Mouse (Mus musculus): ENCODE measurements at regions not wholly inside any gene's neighbourhood (a gene's known extent, or its start where the extent isn't known, plus 50 kb on each side); places are given as distances from the start of the nearest gene placed in this dataset.

DNA sequence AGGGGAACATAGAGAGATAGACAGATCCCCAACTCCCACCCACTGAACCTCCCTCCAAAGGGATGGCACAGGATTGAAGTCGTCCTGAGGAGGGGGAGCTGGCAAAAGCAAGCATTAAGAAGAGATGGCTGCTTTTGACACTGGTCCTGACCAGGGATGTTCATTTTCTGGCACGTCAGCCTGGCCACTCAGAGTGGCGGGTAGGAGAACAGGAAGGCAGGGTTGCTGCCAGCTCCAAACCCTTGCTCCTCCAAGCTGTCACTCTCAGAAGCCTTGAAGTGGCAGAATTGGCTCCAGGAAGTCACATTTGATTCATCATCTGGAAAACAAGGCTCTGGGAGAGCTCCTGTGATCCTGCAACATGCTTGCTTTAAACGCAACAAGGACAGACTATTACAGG lies 94.8 kb upstream of the Sfswap start:
- no peaks in the 10 kb centered on the region for H3K4me1 ChIP-seq (replicated peaks)
- no peak for ATAC-seq
- H3K4me3 ChIP-seq (replicated peaks), result no peak overlapping the region
- no peaks in the 10 kb centered on the region for H3K27me3 ChIP-seq (replicated peaks)
- 58% methylated on average over 4 of the region's 4 CpGs for WGBS
- H3K4me2 ChIP-seq (replicated peaks), result no peak overlapping the region
- H3K9ac ChIP-seq, result no peak overlapping the region
- H3K9me3 ChIP-seq, result no peaks in the 10 kb centered on the region
- H3K36me3 ChIP-seq, result no peaks in the 10 kb centered on the region
- no peak overlapping the region for H3K27ac ChIP-seq

- Histone ChIP-seq H3K9me3 (no peaks in the 10 kb centered on the region), H3K27me3 (replicated peaks) (no peaks in the 10 kb centered on the region), H3K4me1 (replicated peaks) (no peaks in the 10 kb centered on the region), H3K36me3 (no peaks in the 10 kb centered on the region), H3K4me2 (replicated peaks) (no peak overlapping the region), H3K4me3 (replicated peaks) (no peak overlapping the region), H3K27ac (no peak overlapping the region), H3K9ac (no peak overlapping the region)
- ATAC-seq, result 0 out of 2 replicates have a peak, but pooled peaks have one; percentile 39
- WGBS, result 57% methylated on average over 14 of the region's 14 CpGs
These were observed 91.5 kb upstream of the Sfswap start for GRCm38 (mm10) chr5:129409440-129410004.

DNA sequence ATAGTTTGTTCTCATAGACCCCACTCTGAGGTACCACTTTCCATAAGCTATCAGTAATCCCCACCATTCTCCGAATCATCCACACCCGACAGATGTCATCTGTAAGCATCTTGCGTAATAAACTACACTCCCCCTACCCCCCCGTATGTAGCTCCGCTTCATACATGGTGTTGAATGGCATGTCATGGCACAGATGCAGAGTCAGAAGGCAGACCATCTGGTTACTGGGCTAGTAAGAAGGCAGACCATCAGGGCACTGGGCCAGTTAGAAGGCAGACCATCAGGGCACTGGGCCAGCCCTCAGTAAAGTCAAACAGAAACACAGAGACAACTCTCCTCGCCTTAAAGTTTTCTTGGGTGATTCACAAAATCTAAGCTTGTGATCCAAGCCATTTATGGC lies 88.9 kb upstream of the Sfswap start:
- Histone ChIP-seq H3K36me3 (no peaks in the 10 kb centered on the region), H3K27ac (no peak overlapping the region), H3K9ac (no peak overlapping the region), H3K4me3 (replicated peaks) (no peak overlapping the region), H3K9me3 (no peaks in the 10 kb centered on the region), H3K4me1 (replicated peaks) (0 out of 2 replicates have a peak, but pooled peaks cover 2% of the 10 kb centered on the region), H3K4me2 (replicated peaks) (no peak overlapping the region), H3K27me3 (replicated peaks) (no peaks in the 10 kb centered on the region)
- WGBS, result 83% methylated on average over 6 of the region's 6 CpGs
- ATAC-seq, result no peak

DNA sequence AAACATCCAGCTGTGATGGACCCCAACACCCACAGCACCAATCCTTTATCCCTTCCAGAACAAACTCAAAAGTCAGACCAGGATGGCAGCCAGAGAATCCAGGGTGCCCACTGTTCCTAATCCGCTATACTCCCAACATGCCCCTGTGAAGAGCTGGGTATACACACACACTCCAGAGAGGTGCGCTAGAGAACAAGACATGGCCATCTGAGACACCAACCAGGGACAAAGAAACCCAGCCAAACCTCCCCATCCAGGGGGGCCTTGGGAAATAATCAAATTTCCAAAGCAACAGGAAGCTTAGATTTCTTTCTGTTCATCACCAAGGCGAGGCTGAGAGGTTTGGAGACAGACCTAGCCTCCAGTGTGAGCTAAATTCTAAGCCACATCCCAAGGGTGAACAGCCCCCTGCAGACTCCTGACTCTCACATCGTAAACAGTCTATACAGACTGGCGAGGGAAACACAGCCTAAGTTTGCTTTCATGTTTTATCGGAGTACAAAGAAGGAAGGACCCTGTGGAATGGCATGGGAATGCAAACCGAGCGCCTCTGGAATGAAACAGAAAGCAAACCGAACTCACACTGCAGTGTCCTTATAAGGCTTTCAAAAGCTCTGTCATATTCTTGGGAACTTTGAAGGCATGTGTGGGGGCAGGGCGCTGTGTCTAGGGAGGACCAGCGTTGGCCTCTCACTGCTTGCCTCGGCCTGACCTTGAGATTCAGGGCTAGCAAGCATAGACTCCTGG lies 85.9 kb upstream of the Sfswap start:
- Histone ChIP-seq H3K4me1 (replicated peaks) (0 out of 2 replicates have a peak, but pooled peaks cover 2% of the 10 kb centered on the region), H3K9me3 (no peaks in the 10 kb centered on the region), H3K36me3 (no peaks in the 10 kb centered on the region), H3K27ac (peak overlapping the region; percentile 71), H3K27me3 (replicated peaks) (no peaks in the 10 kb centered on the region), H3K4me2 (replicated peaks) (peak overlapping the region; percentile 48), H3K4me3 (replicated peaks) (no peak overlapping the region), H3K9ac (0 out of 2 replicates have a peak overlapping the region, but pooled peaks have one; percentile 4)
- 20% methylated on average over 12 of the region's 12 CpGs for WGBS
- peak; percentile 75 for ATAC-seq

DNA sequence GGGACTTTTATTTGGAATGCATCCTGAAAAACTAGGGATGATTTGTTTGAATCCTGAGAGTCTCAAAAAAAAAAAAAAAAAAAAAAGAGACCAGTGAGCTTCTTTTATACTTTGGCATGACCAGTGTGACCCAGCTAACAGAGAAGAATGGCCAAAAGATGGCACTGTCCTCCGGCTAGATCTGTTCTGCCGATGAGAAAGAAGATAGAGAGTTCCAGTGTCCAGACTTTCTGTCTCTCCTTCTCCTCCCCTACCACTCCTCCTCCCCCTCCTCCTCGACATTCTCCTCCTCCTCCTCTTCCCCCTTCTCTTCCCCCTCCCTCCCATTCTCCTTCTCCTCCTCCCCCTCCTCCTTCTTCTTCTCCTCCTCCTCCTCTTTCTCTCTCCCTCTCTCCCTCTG lies 84.6 kb upstream of the Sfswap start:
- H3K36me3 ChIP-seq, result no peaks in the 10 kb centered on the region
- 0 out of 2 replicates have a peak, but pooled peaks cover 2% of the 10 kb centered on the region for H3K4me1 ChIP-seq (replicated peaks)
- no peaks in the 10 kb centered on the region for H3K9me3 ChIP-seq
- H3K4me2 ChIP-seq (replicated peaks), result no peak overlapping the region
- H3K9ac ChIP-seq, result no peak overlapping the region
- no peaks in the 10 kb centered on the region for H3K27me3 ChIP-seq (replicated peaks)
- no peak for ATAC-seq
- WGBS, result 18% methylated on average over 3 of the region's 3 CpGs
- no peak overlapping the region for H3K27ac ChIP-seq
- H3K4me3 ChIP-seq (replicated peaks), result no peak overlapping the region

- H3K4me3 ChIP-seq (replicated peaks), result no peak overlapping the region
- H3K27ac ChIP-seq, result peak overlapping the region; percentile 36; the same call in 1 of the 2 replicates
- no peak overlapping the region for H3K9ac ChIP-seq
- 55% methylated on average over 3 of the region's 3 CpGs for WGBS
- no peak; the same call in 1 of the 2 replicates for ATAC-seq
- H3K36me3 ChIP-seq, result no peaks in the 10 kb centered on the region
- 0 out of 2 replicates have a peak, but pooled peaks cover 2% of the 10 kb centered on the region for H3K4me1 ChIP-seq (replicated peaks)
- no peaks in the 10 kb centered on the region for H3K9me3 ChIP-seq
- H3K27me3 ChIP-seq (replicated peaks), result no peaks in the 10 kb centered on the region
- no peak overlapping the region for H3K4me2 ChIP-seq (replicated peaks)
These were observed 83.5 kb upstream of the Sfswap start for GRCm38 (mm10) chr5:129417516-129417915.

GRCm38 (mm10) chr5:129420981-129421380 lies 80.0 kb upstream of the Sfswap start:
- Histone ChIP-seq H3K4me3 (replicated peaks) (no peak overlapping the region), H3K9ac (no peak overlapping the region), H3K9me3 (no peaks in the 10 kb centered on the region), H3K4me1 (replicated peaks) (no peaks in the 10 kb centered on the region), H3K36me3 (no peaks in the 10 kb centered on the region), H3K27me3 (replicated peaks) (no peaks in the 10 kb centered on the region), H3K27ac (no peak overlapping the region), H3K4me2 (replicated peaks) (no peak overlapping the region)
- no peak for ATAC-seq
- WGBS, result 75% methylated on average over 2 of the region's 2 CpGs

DNA sequence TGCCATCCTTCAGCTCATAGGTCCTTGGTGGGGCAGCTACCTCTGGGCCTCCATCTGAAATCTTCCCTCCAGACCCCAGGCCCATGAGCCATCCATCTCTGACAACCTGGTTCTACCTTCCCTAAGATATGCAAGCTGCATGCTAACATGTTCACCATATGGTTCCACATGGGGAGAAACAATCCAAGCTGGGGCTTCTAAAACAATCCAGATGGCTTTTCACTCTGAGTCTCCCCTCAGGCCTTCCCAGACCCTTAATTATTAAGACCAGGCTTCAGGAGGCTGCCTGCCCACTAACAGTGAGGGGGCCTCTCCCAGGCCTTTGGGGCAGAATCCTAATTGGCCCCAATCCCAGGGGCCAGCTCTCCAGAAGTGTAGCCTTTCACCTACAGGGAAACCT lies 71.1 kb upstream of the Sfswap start:
- Histone ChIP-seq H3K27ac (no peak overlapping the region), H3K4me3 (replicated peaks) (no peak overlapping the region), H3K4me2 (replicated peaks) (no peak overlapping the region), H3K36me3 (no peaks in the 10 kb centered on the region), H3K4me1 (replicated peaks) (no peaks in the 10 kb centered on the region), H3K27me3 (replicated peaks) (no peaks in the 10 kb centered on the region), H3K9ac (no peak overlapping the region), H3K9me3 (no peaks in the 10 kb centered on the region)
- ATAC-seq, result no peak

DNA sequence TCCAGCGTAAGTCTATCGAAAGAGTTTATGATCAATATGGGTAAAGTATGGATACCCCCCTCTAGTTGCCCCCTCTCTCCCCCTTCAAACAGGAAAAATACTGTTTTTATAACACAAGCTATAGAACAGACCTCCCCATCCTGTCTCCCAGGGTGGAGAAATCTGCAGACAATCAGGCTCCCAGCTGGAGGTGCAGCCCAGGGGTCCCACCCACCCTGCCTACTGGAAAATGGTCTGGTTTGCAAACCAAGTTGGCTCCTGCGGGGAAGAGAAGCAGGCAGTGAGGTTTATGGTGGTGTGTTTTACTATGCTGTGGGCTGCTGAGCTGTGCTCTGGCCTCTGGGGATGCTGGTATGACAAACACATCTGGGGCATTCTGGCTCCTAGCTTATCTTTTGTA lies 70.7 kb upstream of the Sfswap start:
- Histone ChIP-seq H3K4me3 (replicated peaks) (no peak overlapping the region), H3K4me1 (replicated peaks) (no peaks in the 10 kb centered on the region), H3K4me2 (replicated peaks) (no peak overlapping the region), H3K27ac (no peak overlapping the region), H3K9ac (no peak overlapping the region), H3K27me3 (replicated peaks) (no peaks in the 10 kb centered on the region), H3K9me3 (no peaks in the 10 kb centered on the region), H3K36me3 (no peaks in the 10 kb centered on the region)
- no peak for ATAC-seq
- WGBS, result 71% methylated on average over 3 of the region's 3 CpGs

- ATAC-seq, result no peak
These were observed 51.0 kb upstream of the Sfswap start for GRCm38 (mm10) chr5:129449931-129450573.

More at GRCm38 (mm10) chr5:129449931-129450573, 51.0 kb upstream of the Sfswap start:
- no peak overlapping the region for H3K9ac ChIP-seq
- no peak overlapping the region for H3K4me3 ChIP-seq (replicated peaks)
- peaks cover 7% of the 10 kb centered on the region for H3K4me1 ChIP-seq (replicated peaks)
- no peaks in the 10 kb centered on the region for H3K9me3 ChIP-seq
- H3K36me3 ChIP-seq, result no peaks in the 10 kb centered on the region
- no peaks in the 10 kb centered on the region for H3K27me3 ChIP-seq (replicated peaks)
- WGBS, result 44% methylated on average over 7 of the region's 7 CpGs
- no peak overlapping the region for H3K27ac ChIP-seq
- H3K4me2 ChIP-seq (replicated peaks), result no peak overlapping the region

Data from intestine, embryonic 15.5 days (tissue).